Mouse (Mus musculus): ENCODE data around the gene Nbea. TPM values are rescaled to one million over a fixed set of nuclear protein-coding genes. Genes with fewer than 3 reads are reported as not detected.

The Nbea gene
- polyA plus RNA-seq, 2 experiments: 0.76 to 1.3 TPM

GRCm38 (mm10) chr3:56187131-56187779 lies 3.8 kb upstream of the Nbea start:
- Histone ChIP-seq H3K9ac (replicated peaks) (no peak overlapping the region), H3K27me3 (ENCODE audit: control insufficient read depth, insufficient read depth, low read length) (peaks cover 24% of the 10 kb centered on the region), H3K9me3 (ENCODE audit: control insufficient read depth, low read length) (no peaks in the 10 kb centered on the region), H3K4me2 (ENCODE audit: low read depth) (no peak overlapping the region), H3K36me3 (replicated peaks; ENCODE audit: control insufficient read depth, insufficient read depth, low read depth) (no peaks in the 10 kb centered on the region), H3K4me3 (ENCODE audit: insufficient read depth in 1 of 2, low read depth in 2 of 2, low read length in 2 of 2) (no peak overlapping the region), H3K27ac (no peak overlapping the region), H3K4me1 (replicated peaks; ENCODE audit: control insufficient read depth in 2 of 2, insufficient read depth in 2 of 2, low read length in 1 of 2) (no peaks in the 10 kb centered on the region)
- DNase-seq (ENCODE audit: low read depth in 3 of 3, low spot score in 3 of 3): no peak
- WGBS (ENCODE audit: insufficient replicate concordance): 48% methylated on average over 6 of the region's 6 CpGs
- TF ChIP-seq CTCF (IDR thresholded peaks at IDR 0.05; ENCODE audit: low read depth) (no peak), EP300 (IDR thresholded peaks at IDR 0.05; ENCODE audit: low read depth) (no peak)
- no peak for ATAC-seq (ENCODE audit: insufficient read depth)

GRCm38 (mm10) chr3:56182371-56183158 lies 936 bp downstream of the Nbea start:
- no peak overlapping the region; the same call in 1 of the 2 replicates for H3K9ac ChIP-seq (replicated peaks)
- TF ChIP-seq EP300 (IDR thresholded peaks at IDR 0.05; ENCODE audit: low read depth) (no peak), CTCF (IDR thresholded peaks at IDR 0.05; ENCODE audit: low read depth) (no peak)
- no peaks in the 10 kb centered on the region for H3K36me3 ChIP-seq (replicated peaks; ENCODE audit: control insufficient read depth, insufficient read depth, low read depth)
- no peaks in the 10 kb centered on the region for H3K4me1 ChIP-seq (replicated peaks; ENCODE audit: control insufficient read depth in 2 of 2, insufficient read depth in 2 of 2, low read length in 1 of 2)
- 0 out of 2 replicates have a peak, but pooled peaks have one; percentile 11 for ATAC-seq (ENCODE audit: insufficient read depth)
- WGBS (ENCODE audit: insufficient replicate concordance): 2% methylated on average over 58 of the region's 61 CpGs
- H3K9me3 ChIP-seq (ENCODE audit: control insufficient read depth, low read length): no peaks in the 10 kb centered on the region
- no peak overlapping the region for H3K27ac ChIP-seq
- H3K4me2 ChIP-seq (ENCODE audit: low read depth): peak overlapping the region; percentile 67
- no peak for DNase-seq (ENCODE audit: low read depth in 3 of 3, low spot score in 3 of 3)
- H3K4me3 ChIP-seq (ENCODE audit: insufficient read depth in 1 of 2, low read depth in 2 of 2, low read length in 2 of 2): peak overlapping the region; percentile 54 to 68
- H3K27me3 ChIP-seq (ENCODE audit: control insufficient read depth, insufficient read depth, low read length): peaks cover 32% of the 10 kb centered on the region

GRCm38 (mm10) chr3:56181991-56182370 lies 1.5 kb downstream of the Nbea start:
- peak overlapping the region; percentile 67 for H3K4me2 ChIP-seq (ENCODE audit: low read depth)
- TF ChIP-seq CTCF (IDR thresholded peaks at IDR 0.05; ENCODE audit: low read depth): no peak
- TF ChIP-seq EP300 (IDR thresholded peaks at IDR 0.05; ENCODE audit: low read depth): no peak
- no peak for DNase-seq (ENCODE audit: low read depth in 3 of 3, low spot score in 3 of 3)
- peak overlapping the region in 1 of 2 experiments; percentile 68; a peak in 1 of 4 replicates for H3K4me3 ChIP-seq (ENCODE audit: insufficient read depth in 1 of 2, low read depth in 2 of 2, low read length in 2 of 2)
- H3K27ac ChIP-seq: no peak overlapping the region
- 21% methylated on average over 4 of the region's 4 CpGs for WGBS (ENCODE audit: insufficient replicate concordance)
- peaks cover 32% of the 10 kb centered on the region for H3K27me3 ChIP-seq (ENCODE audit: control insufficient read depth, insufficient read depth, low read length)
- no peaks in the 10 kb centered on the region for H3K36me3 ChIP-seq (replicated peaks; ENCODE audit: control insufficient read depth, insufficient read depth, low read depth)
- no peaks in the 10 kb centered on the region for H3K9me3 ChIP-seq (ENCODE audit: control insufficient read depth, low read length)
- H3K4me1 ChIP-seq (replicated peaks; ENCODE audit: control insufficient read depth in 2 of 2, insufficient read depth in 2 of 2, low read length in 1 of 2): no peaks in the 10 kb centered on the region
- no peak overlapping the region for H3K9ac ChIP-seq (replicated peaks)
- ATAC-seq (ENCODE audit: insufficient read depth): no peak

GRCm38 (mm10) chr3:56181025-56181424 lies 2.5 kb downstream of the Nbea start:
- no peak for ATAC-seq (ENCODE audit: insufficient read depth)

GRCm38 (mm10) chr3:56157864-56158263 lies 25.6 kb downstream of the Nbea start:
- TF ChIP-seq EP300 (IDR thresholded peaks at IDR 0.05; ENCODE audit: low read depth) (no peak), CTCF (IDR thresholded peaks at IDR 0.05; ENCODE audit: low read depth) (no peak)
- no peak for DNase-seq (ENCODE audit: low read depth in 3 of 3, low spot score in 3 of 3)
- no peak overlapping the region for H3K27ac ChIP-seq

More at GRCm38 (mm10) chr3:56181025-56181424, 2.5 kb downstream of the Nbea start:
- 27% methylated on average over 3 of the region's 3 CpGs for WGBS (ENCODE audit: insufficient replicate concordance)
- peaks cover 32% of the 10 kb centered on the region for H3K27me3 ChIP-seq (ENCODE audit: control insufficient read depth, insufficient read depth, low read length)
- H3K9me3 ChIP-seq (ENCODE audit: control insufficient read depth, low read length): no peaks in the 10 kb centered on the region
- H3K4me2 ChIP-seq (ENCODE audit: low read depth): no peak overlapping the region
- no peak overlapping the region for H3K4me3 ChIP-seq (ENCODE audit: insufficient read depth in 1 of 2, low read depth in 2 of 2, low read length in 2 of 2)
- no peak for DNase-seq (ENCODE audit: low read depth in 3 of 3, low spot score in 3 of 3)
- H3K27ac ChIP-seq: no peak overlapping the region
- H3K36me3 ChIP-seq (replicated peaks; ENCODE audit: control insufficient read depth, insufficient read depth, low read depth): no peaks in the 10 kb centered on the region
- TF ChIP-seq CTCF (IDR thresholded peaks at IDR 0.05; ENCODE audit: low read depth) (no peak), EP300 (IDR thresholded peaks at IDR 0.05; ENCODE audit: low read depth) (no peak)
- H3K9ac ChIP-seq (replicated peaks): no peak overlapping the region
- no peaks in the 10 kb centered on the region for H3K4me1 ChIP-seq (replicated peaks; ENCODE audit: control insufficient read depth in 2 of 2, insufficient read depth in 2 of 2, low read length in 1 of 2)

More at GRCm38 (mm10) chr3:56157864-56158263, 25.6 kb downstream of the Nbea start:
- no peaks in the 10 kb centered on the region for H3K36me3 ChIP-seq (replicated peaks; ENCODE audit: control insufficient read depth, insufficient read depth, low read depth)
- no peak overlapping the region for H3K4me3 ChIP-seq (ENCODE audit: insufficient read depth in 1 of 2, low read depth in 2 of 2, low read length in 2 of 2)
- no peak overlapping the region for H3K4me2 ChIP-seq (ENCODE audit: low read depth)
- H3K27me3 ChIP-seq (ENCODE audit: control insufficient read depth, insufficient read depth, low read length): no peaks in the 10 kb centered on the region
- H3K9ac ChIP-seq (replicated peaks): no peak overlapping the region
- H3K4me1 ChIP-seq (replicated peaks; ENCODE audit: control insufficient read depth in 2 of 2, insufficient read depth in 2 of 2, low read length in 1 of 2): no peaks in the 10 kb centered on the region
- 50% methylated on average over 2 of the region's 2 CpGs for WGBS (ENCODE audit: insufficient replicate concordance)
- ATAC-seq (ENCODE audit: insufficient read depth): no peak
- H3K9me3 ChIP-seq (ENCODE audit: control insufficient read depth, low read length): no peaks in the 10 kb centered on the region

Data from liver, embryonic 14.5 days (tissue).